Mouse (Mus musculus) induced T-regulatory cell, adult 2 months (primary cell): ENCODE results near the gene Dnajb2.
"Not testable (repeated sequence)": the region's sequence is repeated elsewhere in the genome, so short reads cannot be mapped to it uniquely, and the experiment has no call there.

Source experiments
- DNase-seq: peaks from one replicate; pipeline ENCODE4 v3.0.0-alpha.2; 2012; ENCODE audit warnings: low read depth

Gene Dnajb2

GRCm38 (mm10) chr1:75219078-75219477, 17.1 kb upstream of the Dnajb2 start:
- DNase-seq = peak; percentile 97

- no peak for DNase-seq
These were observed 16.7 kb upstream of the Dnajb2 start, which contains the start of gene Tuba4a for GRCm38 (mm10) chr1:75219531-75219930. TSS of gene Tuba4a (minus strand) at chr1:75219865.

- DNase-seq = no peak
These were observed 14.7 kb upstream of the Dnajb2 start for GRCm38 (mm10) chr1:75221538-75221937.

- peak; percentile 59 for DNase-seq
These were observed 13.3 kb upstream of the Dnajb2 start for GRCm38 (mm10) chr1:75222926-75223325.

- DNase-seq = no peak
These were observed 12.7 kb upstream of the Dnajb2 start for GRCm38 (mm10) chr1:75223532-75223931.

- no peak for DNase-seq
These were observed 10.7 kb upstream of the Dnajb2 start for GRCm38 (mm10) chr1:75225473-75225872.

GRCm38 (mm10) chr1:75226138-75226537, 10.1 kb upstream of the Dnajb2 start:
- no peak for DNase-seq

GRCm38 (mm10) chr1:75227653-75228052, 8.6 kb upstream of the Dnajb2 start:
- DNase-seq = no peak

GRCm38 (mm10) chr1:75229158-75229557, 7.0 kb upstream of the Dnajb2 start:
- no peak for DNase-seq

GRCm38 (mm10) chr1:75230335-75230994, 5.7 kb upstream of the Dnajb2 start:
- DNase-seq = no peak

- no peak for DNase-seq
These were observed 5.0 kb upstream of the Dnajb2 start for GRCm38 (mm10) chr1:75231224-75231623.

- DNase-seq = no peak
These were observed 4.5 kb upstream of the Dnajb2 start, which contains the start of gene A630095N17Rik for GRCm38 (mm10) chr1:75231664-75232152. TSS of gene A630095N17Rik (minus strand) at chr1:75232102.

- not testable (repeated sequence) for DNase-seq
These were observed 3.7 kb upstream of the Dnajb2 start for GRCm38 (mm10) chr1:75232489-75232888.

- peak; percentile 84 for DNase-seq
These were observed 1.6 kb upstream of the Dnajb2 start for GRCm38 (mm10) chr1:75234606-75235005.

GRCm38 (mm10) chr1:75239591-75239990, 3.4 kb downstream of the Dnajb2 start:
- DNase-seq = peak; percentile 21

GRCm38 (mm10) chr1:75243411-75243810, 7.2 kb downstream of the Dnajb2 start:
- DNase-seq = no peak

- no peak for DNase-seq
These were observed 8.1 kb downstream of the Dnajb2 start for GRCm38 (mm10) chr1:75244175-75244826.

GRCm38 (mm10) chr1:75244836-75245235, 8.6 kb downstream of the Dnajb2 start:
- DNase-seq = peak; percentile 57

GRCm38 (mm10) chr1:75247071-75247930, 11.1 kb downstream of the Dnajb2 start:
- no peak for DNase-seq

- peak; percentile 50 for DNase-seq
These were observed 12.0 kb downstream of the Dnajb2 start for GRCm38 (mm10) chr1:75248041-75248772.

GRCm38 (mm10) chr1:75250498-75250897, 14.3 kb downstream of the Dnajb2 start:
- no peak for DNase-seq
